Mouse (Mus musculus) erythroblast, adult 5-6 weeks (primary cell): Measurements from ENCODE around the gene Tjp2. TPM values are rescaled to one million over a fixed set of nuclear protein-coding genes. Genes with fewer than 3 reads are reported as not detected.

Experiments
- ATAC-seq: replicated peaks from 2 replicates; pipeline ENCODE4 v1.8.0; 2016; ENCODE audit warnings: moderate number of reproducible peaks, mild to moderate bottlenecking, moderate TSS enrichment, inconsistent platforms; ENCODE audit not compliant: poor library complexity, low FRiP score, severe bottlenecking
- total RNA-seq, 2 experiments: library from RNA; stranded (forward) in 1 of 2; stranded (reverse) in 1 of 2; fragments of 150-400 nt in 1 of 2; fragments of 200-764, 138-1000 nt in 1 of 2; gene quantifications; 2 replicates each; pipeline versions ENCODE4 v1.2.3 to v1.2.4; 2015 to 2017; ENCODE audit warnings: low replicate concordance in 2 of 2

Gene Tjp2
- total RNA-seq, 2 experiments from 2014 or later: 0.17 TPM; not detected in 1

DNA sequence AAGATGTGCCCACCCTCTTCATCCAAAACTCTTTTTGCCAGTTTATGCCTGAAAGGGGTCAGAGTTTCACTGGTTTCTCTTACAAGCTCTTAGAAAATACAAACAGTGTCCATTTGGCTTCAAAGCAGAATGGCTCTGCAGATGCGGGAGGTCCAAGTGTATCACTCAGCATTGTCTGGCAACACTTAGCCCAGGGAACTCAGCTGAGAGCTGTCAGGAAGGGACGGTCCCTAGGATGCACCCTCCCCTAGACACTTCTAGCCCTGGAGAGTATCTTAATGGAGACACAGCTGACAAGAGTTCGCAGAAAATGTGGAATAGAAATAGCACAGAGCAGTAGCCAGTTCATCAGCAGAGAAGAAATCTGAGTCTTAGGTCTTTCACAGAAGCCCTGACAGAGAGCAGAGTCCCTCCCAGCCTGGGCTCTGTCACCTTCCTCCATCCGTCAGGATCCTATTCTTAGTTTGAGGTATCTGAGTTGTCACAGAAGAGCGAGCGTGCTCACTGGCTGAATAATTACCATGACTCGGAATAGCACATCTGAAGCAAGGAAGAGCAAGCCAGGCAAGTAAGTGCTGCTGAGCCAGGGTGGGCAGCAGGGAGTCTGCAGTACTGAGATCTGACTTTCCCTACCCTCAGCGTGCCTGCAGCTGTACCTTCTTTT lies 144.3 kb downstream of the Tjp2 start:
- ATAC-seq: no peak

DNA sequence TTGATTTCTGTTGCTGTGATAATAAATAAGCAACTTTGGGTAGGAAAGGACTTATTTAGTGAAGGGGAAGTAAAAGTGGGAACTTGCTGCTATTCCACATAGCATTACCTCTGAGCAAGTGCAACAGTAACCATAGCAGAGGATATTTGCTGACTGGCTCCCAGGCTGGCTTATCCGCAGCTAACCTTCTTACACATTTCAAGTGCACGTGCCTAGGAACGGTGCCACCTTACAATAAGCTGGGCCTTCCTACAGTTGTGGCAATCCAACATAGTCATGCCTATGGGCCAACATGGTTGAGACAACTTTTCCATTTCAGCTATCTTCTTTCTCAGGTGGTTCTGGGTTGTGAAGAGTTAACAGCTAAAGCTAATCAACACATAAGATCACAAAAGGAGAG lies 147.2 kb downstream of the Tjp2 start:
- no peak for ATAC-seq

DNA sequence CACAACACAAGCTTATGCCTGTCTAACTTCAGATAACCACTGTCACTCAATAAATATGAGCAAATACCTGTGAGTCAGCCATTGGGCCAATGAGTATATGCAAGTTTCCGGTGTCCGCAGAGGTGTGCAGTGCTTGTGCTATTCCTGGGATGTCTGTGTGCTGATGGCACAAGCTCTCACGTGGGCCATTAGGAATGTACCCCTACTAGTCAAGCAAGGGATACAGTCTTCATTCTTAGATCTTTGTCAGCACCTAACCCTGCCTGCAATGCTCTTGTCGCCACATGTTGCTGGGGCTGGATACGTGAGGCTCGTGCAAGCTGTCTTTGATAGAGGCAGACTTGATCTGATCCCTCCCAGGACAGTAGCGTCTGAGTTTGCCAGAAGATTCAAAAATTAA lies 148.3 kb downstream of the Tjp2 start:
- ATAC-seq: no peak

DNA sequence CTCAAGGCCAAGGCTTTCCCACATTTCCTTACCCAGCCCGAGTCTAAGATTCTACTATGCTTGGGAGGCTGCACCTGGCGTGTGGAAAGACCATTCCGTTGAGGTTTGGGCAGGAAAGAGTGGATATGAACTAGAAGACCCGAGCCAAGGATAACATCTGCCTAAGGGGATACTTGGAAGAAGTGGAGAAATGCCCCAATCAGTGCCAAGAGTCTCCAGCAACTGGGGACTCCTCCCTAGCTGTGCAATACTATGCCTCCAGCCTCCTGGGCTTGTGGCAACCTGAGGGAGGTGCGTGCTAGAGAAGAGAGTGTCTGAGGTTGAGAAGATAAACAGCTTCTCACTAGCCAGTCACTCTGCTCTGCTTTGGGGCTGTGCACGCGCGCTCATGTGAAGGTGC lies 148.9 kb downstream of the Tjp2 start:
- ATAC-seq: no peak

DNA sequence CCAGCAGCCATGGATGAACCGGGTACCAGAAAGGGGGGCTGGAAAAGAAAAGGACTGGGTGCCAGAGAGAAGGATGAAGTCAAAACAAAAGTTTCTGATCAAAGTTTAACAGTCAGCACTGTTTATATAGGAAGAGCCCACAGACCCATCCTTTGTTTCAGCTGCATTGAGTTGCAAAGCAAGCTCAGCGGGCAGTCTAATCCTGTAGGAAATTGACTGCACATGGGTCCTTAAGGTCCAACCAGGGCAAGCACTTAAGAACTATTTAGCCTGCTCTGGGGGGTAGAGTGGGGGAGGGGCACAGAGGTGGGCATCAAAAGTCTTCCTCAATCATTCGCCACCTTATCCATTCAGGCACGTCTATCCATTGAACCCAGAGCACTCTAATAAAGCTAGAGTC lies 151.7 kb downstream of the Tjp2 start:
- no peak for ATAC-seq

DNA sequence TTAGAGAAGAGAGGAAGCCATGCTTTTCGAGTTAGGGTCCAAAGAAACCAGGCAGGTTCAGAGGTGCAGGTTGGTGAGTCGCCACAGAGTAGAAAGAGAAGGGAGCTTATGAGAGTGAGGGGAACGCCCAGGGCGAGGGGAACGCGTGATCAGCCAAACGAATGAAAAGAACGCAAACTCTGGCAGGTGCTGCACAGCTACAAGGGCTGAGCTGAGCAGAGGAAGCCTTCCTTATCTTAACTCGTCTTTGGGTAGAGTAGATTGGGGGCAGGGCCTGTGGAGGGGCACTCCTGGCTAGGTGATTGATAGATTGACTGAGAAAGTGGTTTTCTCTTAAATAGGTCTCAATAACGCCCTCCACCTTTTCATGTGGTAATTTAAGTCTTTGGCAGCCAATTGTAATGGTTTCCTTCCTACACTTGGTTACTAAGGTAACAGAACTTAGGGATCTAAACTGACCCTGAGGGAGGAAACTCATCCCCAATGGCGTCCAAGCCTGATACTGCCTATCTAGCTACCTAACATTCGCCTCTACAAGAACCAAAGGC lies 160.4 kb downstream of the Tjp2 start:
- no peak for ATAC-seq

DNA sequence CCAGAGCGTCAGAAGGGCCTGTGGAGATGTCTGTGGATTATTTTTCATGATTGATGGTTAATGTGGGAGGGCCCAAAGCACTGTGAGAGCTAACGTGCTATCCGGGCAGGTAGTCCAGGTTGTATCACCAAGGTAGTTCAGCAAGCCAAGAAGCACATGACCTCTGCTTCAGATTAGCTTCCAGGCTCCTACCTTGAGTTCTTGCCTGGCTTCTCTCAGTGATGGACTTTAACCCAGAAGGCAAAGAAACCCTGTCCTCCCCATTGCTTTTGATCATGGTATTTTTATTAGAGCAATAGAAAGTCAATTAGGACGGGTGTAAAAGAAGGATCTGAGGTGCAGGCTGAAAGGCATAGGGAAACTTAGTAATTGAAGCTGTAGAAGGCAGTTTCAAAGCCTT lies 161.2 kb downstream of the Tjp2 start:
- no peak for ATAC-seq

DNA sequence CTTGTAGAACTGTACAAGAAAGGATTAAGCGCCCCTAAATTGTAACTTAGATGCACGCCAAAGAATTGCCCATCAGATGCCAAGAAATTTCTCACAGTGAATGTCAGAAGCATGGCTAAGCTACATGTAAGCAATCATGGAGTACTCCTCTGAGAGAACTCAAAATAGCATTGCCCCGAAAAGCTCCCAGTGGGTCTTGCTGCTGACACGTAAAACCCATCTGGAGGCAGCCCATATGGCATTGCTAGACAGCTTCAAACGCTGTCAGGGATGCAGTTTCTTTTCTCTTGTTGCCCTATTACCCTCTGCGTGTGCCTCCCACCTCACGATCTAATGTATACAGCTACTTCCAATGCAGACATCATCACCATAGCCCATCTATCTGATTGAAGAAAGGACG lies 166.0 kb downstream of the Tjp2 start:
- ATAC-seq: no peak

DNA sequence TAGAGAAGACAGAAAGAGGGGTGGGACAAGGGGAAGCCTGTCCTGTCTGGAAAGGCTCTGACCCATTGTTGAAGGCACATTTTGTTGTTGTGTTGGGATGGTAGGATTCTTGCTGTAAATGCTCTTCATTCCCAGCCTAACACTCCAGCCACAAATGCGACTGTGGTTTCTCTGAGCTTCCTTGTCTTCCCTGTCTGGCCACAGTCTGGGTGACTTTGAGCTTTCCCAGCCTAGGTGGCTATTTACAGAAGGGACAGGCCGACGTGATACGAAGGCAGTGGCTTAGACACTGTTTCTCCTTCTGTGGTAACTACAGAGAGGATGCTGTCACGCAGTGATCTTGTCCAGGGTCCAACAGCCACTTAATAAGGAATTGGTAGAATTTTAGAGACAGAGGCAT lies 166.8 kb downstream of the Tjp2 start:
- no peak for ATAC-seq

DNA sequence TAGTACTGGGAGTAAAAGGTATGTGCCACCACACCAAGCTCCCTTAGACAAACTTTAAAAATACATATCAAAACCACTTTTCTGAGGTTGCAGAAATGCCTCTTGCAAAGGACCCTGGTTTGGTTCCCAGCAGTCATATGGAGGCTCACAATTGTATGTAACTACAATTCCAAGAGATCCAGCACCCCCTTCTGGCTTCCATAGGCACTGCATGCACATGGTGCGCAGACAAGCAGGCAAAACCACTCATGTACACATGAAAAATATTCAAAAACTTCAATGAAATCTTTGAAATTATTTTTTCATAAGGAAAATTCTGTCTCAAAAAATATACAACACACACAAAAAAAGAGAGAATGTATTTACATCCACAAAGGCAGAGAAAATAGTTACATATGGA lies 167.9 kb downstream of the Tjp2 start:
- ATAC-seq: no peak

DNA sequence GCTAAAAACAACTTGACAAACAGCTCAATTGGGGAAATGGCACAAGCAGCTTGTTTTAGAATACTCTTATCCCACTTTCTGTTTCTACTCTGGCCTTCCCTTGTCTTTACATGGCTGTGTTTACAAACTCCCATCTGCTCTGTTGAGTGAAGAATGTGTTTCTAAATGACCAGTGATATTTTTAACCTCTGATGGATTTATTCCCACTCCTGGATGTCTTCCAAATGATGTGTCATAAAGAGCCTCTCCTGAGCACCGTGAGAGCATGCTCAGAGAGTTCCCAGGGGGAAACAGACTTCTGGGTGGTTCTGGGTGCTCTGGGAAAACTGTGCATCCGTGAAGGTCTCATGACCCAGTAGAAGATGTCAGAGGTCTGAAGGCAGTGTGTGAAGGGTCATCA lies 169.9 kb downstream of the Tjp2 start:
- ATAC-seq: no peak

DNA sequence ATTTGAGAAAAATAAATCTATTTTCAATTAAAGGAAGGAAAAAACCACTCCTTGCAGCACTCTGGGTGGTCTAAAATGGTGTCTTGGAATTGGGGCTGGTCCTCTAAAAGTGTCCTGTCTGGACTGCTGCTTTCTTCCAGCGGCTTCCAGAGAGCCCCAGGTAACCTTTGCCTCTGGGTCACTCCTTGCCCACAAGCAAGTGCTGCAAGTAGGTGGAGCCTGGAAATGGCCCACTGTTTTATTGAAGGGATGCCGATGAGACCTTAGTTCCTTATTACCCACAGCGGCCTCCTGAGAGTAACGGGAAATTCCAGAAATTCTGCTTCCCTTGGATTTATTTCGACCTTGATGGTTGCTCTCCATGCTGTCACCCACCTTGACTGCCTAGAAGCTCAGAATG lies 170.6 kb downstream of the Tjp2 start:
- ATAC-seq: no peak

DNA sequence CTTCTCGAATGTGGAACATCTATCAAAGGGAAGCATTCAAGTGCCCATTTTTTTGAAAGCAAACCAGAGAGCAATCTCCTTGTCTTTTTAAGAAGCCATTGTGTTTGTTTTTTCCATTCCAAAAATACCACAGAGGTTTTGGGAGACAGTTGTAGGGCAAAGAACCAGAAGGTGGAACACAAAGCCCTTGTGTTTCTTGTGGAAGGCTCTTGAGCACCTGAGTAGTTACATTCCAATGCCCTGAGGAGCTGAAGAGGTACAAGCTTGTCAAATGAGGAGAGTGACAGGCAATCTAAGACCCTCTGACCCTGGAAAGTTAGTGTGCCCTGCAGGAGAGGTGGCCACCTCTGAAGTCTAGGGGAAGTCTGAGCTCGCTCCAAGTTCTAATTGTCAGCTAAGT lies 174.3 kb downstream of the Tjp2 start:
- ATAC-seq: no peak

DNA sequence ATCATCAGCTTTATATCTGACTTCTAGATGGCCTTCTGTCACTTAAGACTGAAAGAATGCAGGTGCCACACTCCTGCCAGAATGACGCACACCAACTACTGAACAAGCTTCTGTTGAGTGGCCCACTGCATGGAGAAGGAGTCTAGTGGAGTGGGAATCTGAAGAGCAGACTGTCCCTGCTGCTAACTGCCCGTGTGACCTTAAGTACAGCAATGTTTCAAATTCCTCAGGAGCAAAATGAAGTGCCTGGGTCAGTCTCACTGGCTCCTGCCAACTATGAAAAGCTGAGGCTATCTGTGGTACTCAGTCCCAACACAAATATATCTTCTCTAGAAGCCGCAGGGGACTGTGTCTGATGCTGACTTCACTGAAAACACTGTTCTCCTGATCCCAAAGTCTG lies 175.5 kb downstream of the Tjp2 start:
- ATAC-seq: no peak

DNA sequence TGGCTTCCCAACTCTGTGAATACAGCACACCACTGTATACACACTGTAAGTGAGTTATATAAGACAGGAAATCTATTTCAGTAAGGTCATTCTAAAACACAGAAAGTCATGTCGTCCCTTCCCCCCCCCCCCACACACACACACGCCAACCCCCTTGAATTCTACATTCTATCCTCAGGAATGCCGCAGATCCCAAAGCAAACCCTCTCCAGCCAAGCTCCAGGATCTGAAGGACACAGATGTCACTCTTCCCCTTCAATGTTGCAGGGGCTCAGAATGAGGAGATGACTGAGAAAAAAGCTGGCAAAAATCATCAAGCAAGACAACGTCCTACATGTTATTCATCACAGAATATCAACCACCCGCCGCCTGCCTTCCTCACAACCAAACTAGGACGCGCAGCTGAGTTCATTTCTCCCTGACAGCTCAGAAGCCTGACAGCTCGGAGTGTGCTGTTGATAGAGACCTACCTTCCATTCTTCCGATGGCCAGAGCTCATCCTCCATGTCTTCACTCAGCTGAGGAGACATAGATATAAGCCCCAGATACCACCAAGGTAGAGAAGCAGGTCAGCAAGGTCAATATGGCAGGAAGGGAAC lies 178.3 kb downstream of the Tjp2 start:
- no peak for ATAC-seq

Other genes starting within 250 kb of the Tjp2 start
- gene Fam189a2, start 194.0 kb downstream of the Tjp2 start, total RNA-seq (2015; ENCODE audit: low replicate concordance): not detected in 2 replicates
- gene Fam189a2, start 194.0 kb downstream of the Tjp2 start, total RNA-seq (2017; ENCODE audit: low replicate concordance): not detected in 2 replicates
- 10.7 and 19.2 TPM in 2 replicates for gene Fxn, start 55.6 kb upstream of the Tjp2 start, total RNA-seq (2015; ENCODE audit: low replicate concordance)
- gene Fxn, start 55.6 kb upstream of the Tjp2 start, total RNA-seq (2017; ENCODE audit: low replicate concordance): 3.0 and 5.7 TPM in 2 replicates